ENCODE assay signal across 22 mouse cellular contexts in the genomic region with DNA sequence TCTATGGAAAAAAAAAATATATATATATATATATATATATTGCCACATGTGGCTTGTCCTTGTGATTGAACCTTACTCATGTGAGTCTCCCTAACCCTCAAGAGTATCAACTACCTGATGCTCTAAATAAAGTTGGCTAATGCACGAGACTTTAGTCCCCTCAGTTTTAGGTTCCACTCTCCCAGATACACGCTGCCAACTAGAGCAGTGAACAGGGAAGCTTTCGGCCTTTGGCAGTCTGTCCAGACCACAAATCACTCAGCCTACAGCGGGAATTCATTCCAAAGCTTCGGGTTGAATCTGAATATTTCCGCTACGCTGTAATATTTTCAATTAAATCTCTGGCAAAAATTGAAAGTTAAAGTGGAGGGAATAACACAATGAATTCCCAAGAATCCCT. TPM values are rescaled to one million over a fixed set of nuclear protein-coding genes. Genes with fewer than 3 reads are reported as not detected.
DNase-seq lines count a peak whose midpoint lies in the region; ATAC-seq and TF ChIP-seq lines count a peak whose summit lies in the region.
"Had no signal": no experiment of that assay in that cellular context is flagged by ENCODE, and none has a peak within 500 bp of the region (broad histone marks: within the 10 kb centered on the region; RNA-seq: fewer than 3 reads in every experiment).

No protein-coding gene starts in this region.

- H3K9me3 ChIP-seq in embryonic facial prominence, embryonic 15.5 days (replicated peaks), result 0 out of 2 replicates have a peak, but pooled peaks cover 5% of the 10 kb centered on the region
- H3K9me3 ChIP-seq: embryonic facial prominence, embryonic 12.5 days; forebrain, embryonic 10.5 days; heart, embryonic 15.5 days; intestine, embryonic 15.5 days had no signal

- no peak overlapping the region for H3K9ac ChIP-seq in embryonic facial prominence, embryonic 15.5 days
- H3K9ac ChIP-seq: embryonic facial prominence, embryonic 12.5 days; heart, embryonic 15.5 days; hindbrain, embryonic 14.5 days; intestine, embryonic 15.5 days had no signal

- 55% methylated on average over 7 of the region's 7 CpGs for WGBS in embryonic facial prominence, embryonic 15.5 days

- TF ChIP-seq CTCF in gastrocnemius, adult 2 months (IDR thresholded peaks at IDR 0.05), result no peak

- H3K36me3 ChIP-seq in embryonic facial prominence, embryonic 15.5 days, result peaks cover 9% of the 10 kb centered on the region
- H3K36me3 ChIP-seq: intestine, embryonic 15.5 days had no signal

- intact Hi-C loops in gastrocnemius, adult 2 months (cut with DNase I), result no loop called here

- DNase-seq in adrenal gland, postnatal 10 days, result peak; percentile 41
- no peak for DNase-seq in adrenal gland, adult 8-10 months
- peak; percentile 61 for DNase-seq in gastrocnemius, adult 2 months
- no peak for DNase-seq in gastrocnemius, postnatal 10 days
- peak; percentile 77 for DNase-seq in 3T3-L1 (ENCODE audit: low read depth, low spot score)
- DNase-seq: cerebellum, adult 2 months; cerebellum, postnatal 14 days; embryo, embryonic 11 days; gastrocnemius, postnatal 36 days; heart, adult 2 months; heart, postnatal 14 days; kidney, adult 18-20 months had no signal

- no peak overlapping the region for H3K4me2 ChIP-seq in embryonic facial prominence, embryonic 15.5 days (replicated peaks)
- H3K4me2 ChIP-seq: embryonic facial prominence, embryonic 12.5 days; heart, embryonic 11.5 days; heart, embryonic 15.5 days; hindbrain, embryonic 14.5 days; intestine, embryonic 15.5 days had no signal

- no peaks in the 10 kb centered on the region; the same call in 1 of the 2 replicates for H3K4me1 ChIP-seq in embryonic facial prominence, embryonic 15.5 days
- H3K4me1 ChIP-seq: embryonic facial prominence, embryonic 12.5 days; intestine, embryonic 15.5 days had no signal

- ATAC-seq in embryonic facial prominence, embryonic 15.5 days (ENCODE audit: insufficient number of reproducible peaks, low FRiP score, low TSS enrichment, low read depth), result no peak
- no peak for ATAC-seq in megakaryocyte-erythroid progenitor cell, adult 5-6 weeks (replicated peaks; ENCODE audit: low FRiP score, low TSS enrichment, poor library complexity, severe bottlenecking)
- ATAC-seq: forebrain, embryonic 14.5 days; intestine, embryonic 15.5 days had no signal

- H3K27me3 ChIP-seq in embryonic facial prominence, embryonic 15.5 days, result no peaks in the 10 kb centered on the region
- H3K27me3 ChIP-seq: embryonic facial prominence, embryonic 12.5 days; heart, embryonic 15.5 days; intestine, embryonic 15.5 days had no signal

- peak overlapping the region; percentile 20 for H3K4me3 ChIP-seq in gastrocnemius, adult 2 months
- no peak overlapping the region for H3K4me3 ChIP-seq in embryonic facial prominence, embryonic 15.5 days (replicated peaks)
- H3K4me3 ChIP-seq: embryonic facial prominence, embryonic 12.5 days; forebrain, embryonic 10.5 days; heart, adult 2 months; heart, embryonic 15.5 days; hindbrain, embryonic 10.5 days; intestine, embryonic 15.5 days had no signal

- H3K27ac ChIP-seq in gastrocnemius, adult 2 months, result peak overlapping the region; percentile 62
- H3K27ac ChIP-seq in embryonic facial prominence, embryonic 15.5 days (replicated peaks), result 0 out of 2 replicates have a peak overlapping the region, but pooled peaks have one; percentile 34
- H3K27ac ChIP-seq: embryonic facial prominence, embryonic 12.5 days; forebrain, embryonic 10.5 days; heart, adult 2 months; heart, embryonic 15.5 days; hindbrain, embryonic 10.5 days; hindbrain, embryonic 14.5 days; intestine, embryonic 15.5 days had no signal

RNA-seq across cellular contexts. Expression of a gene that starts 3.7 kb away (rescaled TPM):
- total RNA-seq in adrenal gland, postnatal 10 days (2021), result 10 to 100 TPM; 51.9 to 57.6 TPM
- total RNA-seq in adrenal gland, adult 8-10 months (2022), result 10 to 100 TPM; 27.0 to 31.7 (median 29.5) TPM
- 10 to 100 TPM; 24.4 to 27.3 TPM for total RNA-seq in gastrocnemius, adult 2 months (2021)
- 10 to 100 TPM; 28.8 to 36.9 TPM for total RNA-seq in gastrocnemius, postnatal 10 days (2021)
- polyA plus RNA-seq in embryonic facial prominence, embryonic 15.5 days (2015; fragmentation: Nextera tagmentation; extraction: Ambion mirVana), result 20.1 and 20.3 TPM in 2 replicates
- total RNA-seq in megakaryocyte-erythroid progenitor cell, adult 5-6 weeks (2014; fragmentation: Nextera tagmentation), result 14.8 and 17.0 TPM in 2 replicates
- 11.1 and 13.0 TPM in 2 replicates for total RNA-seq in megakaryocyte-erythroid progenitor cell, adult 5-6 weeks (2017)

Comparison
In these comparisons a context has a peak if more than half of its experiments do, and no peak if none do; other contexts are left out.
1. DNase-seq: peak in adrenal gland, postnatal 10 days (single experiment), gastrocnemius, adult 2 months (single experiment) and 3T3-L1 (single experiment); none in adrenal gland, adult 8-10 months (single experiment) and gastrocnemius, postnatal 10 days (single experiment).